Mouse (Mus musculus) heart, postnatal 25 days (tissue): ENCODE data around the gene Kras. TPM values are rescaled to one million over a fixed set of nuclear protein-coding genes. Genes with fewer than 3 reads are reported as not detected.
A peak's percentile ranks its signal among the peaks of the same experiment; 100 is the strongest.

ENCODE experiments used
- DNase-seq: peaks from one replicate; pipeline ENCODE4 v3.0.0; 2022; ENCODE audit warnings: low spot score
- intact Hi-C: fragments of 180-260 bp; cut with DNase I; formaldehyde crosslinking; loops from one replicate; pipeline ENCODE4 v1.15.1; 2025
- total RNA-seq, 2 experiments: library from RNA; stranded (reverse); gene quantifications; 2 replicates each; pipeline ENCODE4 v1.2.3; 2021

Gene Kras
- total RNA-seq, 2 experiments from 2014 or later, result 30.4 to 34.0 TPM

- intact Hi-C loops, result no loop called here
- no peak for DNase-seq
These were observed 51.9 kb downstream of the Kras start for GRCm38 (mm10) chr6:145197949-145198686.

GRCm38 (mm10) chr6:145193446-145193845, 56.6 kb downstream of the Kras start:
- intact Hi-C loops, result no loop called here
- no peak for DNase-seq

DNA sequence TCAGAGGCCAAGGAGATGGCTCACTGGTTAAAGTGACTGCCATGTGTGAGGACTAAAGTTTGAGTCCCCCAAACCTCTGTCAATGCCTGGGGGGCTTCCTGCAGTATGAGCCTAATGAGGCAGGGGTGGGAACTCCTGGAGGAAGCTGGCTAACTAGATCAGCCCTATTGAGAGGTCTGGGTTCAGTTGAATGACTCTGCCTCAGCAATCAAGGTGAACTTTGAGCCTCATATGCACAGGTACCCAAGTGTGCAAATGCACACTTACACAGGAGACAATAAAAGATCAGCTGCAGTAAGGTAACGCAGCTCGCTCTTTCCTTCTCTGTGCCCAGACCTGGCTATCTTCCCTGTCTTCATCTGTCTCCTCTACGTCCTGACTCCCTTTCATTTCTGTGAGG, 57.0 kb downstream of the Kras start:
- DNase-seq, result no peak
- intact Hi-C loops, result no loop called here

DNA sequence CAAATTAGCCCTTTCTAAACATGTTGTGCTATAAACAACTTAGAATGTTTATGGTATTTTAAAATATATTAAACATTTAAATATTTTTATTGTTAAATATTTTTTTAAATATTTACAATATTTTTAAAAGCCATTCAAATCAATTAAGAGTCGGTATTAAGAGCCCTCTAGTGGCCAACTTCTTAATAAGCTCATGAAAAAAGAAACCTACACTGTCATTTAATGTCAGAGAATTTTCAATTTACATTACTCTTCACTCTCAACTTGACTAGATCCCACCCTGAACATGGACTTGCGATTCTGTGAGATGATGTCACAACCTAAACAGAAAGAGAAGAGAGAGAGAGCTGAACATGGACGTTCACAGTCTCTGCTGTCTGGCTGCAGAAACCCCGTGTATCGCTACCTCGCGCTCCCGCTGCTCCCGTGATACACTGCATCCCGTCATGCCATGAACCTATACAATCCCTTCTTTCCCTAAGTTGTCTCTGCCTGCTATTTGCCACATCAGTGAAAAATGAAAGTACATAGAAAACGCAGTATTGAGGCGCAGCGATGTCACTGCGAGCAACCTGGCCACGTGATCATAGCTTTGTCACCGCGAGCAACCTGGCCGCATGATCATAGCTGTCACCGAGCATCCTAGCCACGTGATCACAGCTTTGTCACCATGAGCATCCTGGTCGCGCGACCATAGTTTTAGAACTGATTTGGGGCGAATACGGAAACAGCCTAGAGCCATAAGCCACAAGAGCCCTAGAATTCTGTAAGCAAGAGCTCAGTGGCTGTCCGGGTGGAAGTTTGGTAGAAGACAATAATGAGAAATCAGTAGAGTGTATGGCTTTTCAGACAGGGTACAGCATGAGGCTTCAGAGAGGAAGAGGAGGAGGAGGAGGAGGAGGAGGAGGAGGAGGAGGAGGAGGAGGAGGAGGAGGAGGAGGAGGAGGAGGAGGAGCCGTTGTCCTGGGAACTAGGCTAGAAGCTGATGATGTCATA, 62.6 kb downstream of the Kras start:
- intact Hi-C loops, result loop anchor here (1.0 kb wide), 1 partner anchor 99 kb away; no protein-coding TSS in a partner anchor
- no peak for DNase-seq

DNA sequence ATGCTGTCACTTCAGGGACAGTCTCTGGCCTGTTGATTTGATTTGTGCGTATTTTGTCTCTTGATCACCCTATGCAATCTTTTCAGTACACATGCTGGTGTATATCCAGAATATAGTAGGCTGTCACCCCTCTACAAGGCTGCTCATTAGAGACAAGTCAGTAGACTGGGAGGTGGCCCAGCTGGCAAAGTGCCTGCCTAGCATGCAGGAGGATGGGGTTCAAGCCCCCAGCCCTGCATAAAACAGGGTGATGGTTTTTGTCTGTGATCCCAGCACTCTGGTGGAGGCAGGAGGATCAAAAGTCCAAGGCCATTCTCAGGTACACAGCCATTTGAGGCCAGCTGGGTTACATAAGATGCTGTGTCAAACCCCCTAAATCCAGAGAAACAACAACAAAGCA, 63.9 kb downstream of the Kras start:
- no peak for DNase-seq
- intact Hi-C loops, result no loop called here

- peak; percentile 40 for DNase-seq
- intact Hi-C loops, result loop anchor here (2.0 kb wide), 1 partner anchor 161 kb away; no protein-coding TSS in a partner anchor
These were observed 68.0 kb downstream of the Kras start for GRCm38 (mm10) chr6:145182044-145182443.

- DNase-seq, result no peak
- intact Hi-C loops, result no loop called here
These were observed 70.4 kb downstream of the Kras start for GRCm38 (mm10) chr6:145179665-145180064.

DNA sequence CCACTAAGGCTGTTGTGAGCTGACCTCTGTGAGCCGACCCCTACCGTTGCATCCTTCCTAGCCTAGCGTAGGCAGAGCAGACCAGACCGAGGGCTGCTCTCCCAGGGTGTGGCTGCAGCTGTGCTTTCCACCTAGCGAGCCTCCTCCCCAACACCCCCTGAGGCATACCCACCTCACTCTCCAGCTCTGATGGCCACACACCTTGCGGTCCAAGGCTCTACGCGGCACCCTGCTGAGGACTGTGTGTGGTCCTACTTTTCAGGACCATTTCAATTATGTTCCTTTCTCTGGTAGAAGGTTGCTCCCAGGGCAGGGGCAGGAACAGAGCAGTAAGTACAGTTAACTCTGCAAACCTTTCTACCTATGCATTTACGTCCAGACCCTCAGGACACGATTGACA, 73.6 kb downstream of the Kras start:
- no peak for DNase-seq
- intact Hi-C loops, result no loop called here

DNA sequence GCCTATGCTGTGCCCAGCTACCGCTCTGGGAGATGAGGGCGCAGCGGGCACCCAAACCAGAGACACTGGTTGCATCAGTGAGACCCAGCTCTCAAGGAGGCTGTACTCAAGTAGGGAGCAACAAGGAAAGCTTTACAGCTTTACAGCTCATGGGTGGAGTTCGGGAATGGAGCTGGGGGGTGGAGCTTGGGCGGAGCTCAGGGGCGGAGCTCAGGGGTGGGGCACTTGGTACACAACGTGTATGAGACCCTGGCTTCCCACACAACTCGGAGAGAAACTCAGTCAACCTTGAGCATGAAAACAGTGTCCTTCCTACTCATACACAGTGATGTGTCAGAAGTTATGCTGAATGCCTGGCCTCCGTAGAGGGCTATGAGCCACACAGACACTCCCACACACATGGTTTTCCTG, 74.5 kb downstream of the Kras start:
- no peak for DNase-seq
- intact Hi-C loops, result no loop called here

- DNase-seq, result peak; percentile 74
These were observed 76.3 kb downstream of the Kras start for GRCm38 (mm10) chr6:145173781-145174191.

GRCm38 (mm10) chr6:145171892-145172606, 78.0 kb downstream of the Kras start:
- intact Hi-C loops, result loop anchor here (5.0 kb wide), 1 partner anchor 45 kb away; no protein-coding TSS in a partner anchor
- DNase-seq, result no peak

More at GRCm38 (mm10) chr6:145173781-145174191, 76.3 kb downstream of the Kras start:
- intact Hi-C loops, result loop anchor here (5.0 kb wide), 1 partner anchor 46 kb away; no protein-coding TSS in a partner anchor

Other genes with a start within 250 kb of the Kras start
- gene Bcat1, start 174.1 kb downstream of the Kras start, total RNA-seq, result 1 to 10 TPM; 1.5 to 1.6 TPM
- 1 to 10 TPM; 2.0 to 2.7 TPM for gene Lrmp, start 134.6 kb downstream of the Kras start, total RNA-seq
- gene Casc1, start 39.2 kb downstream of the Kras start, total RNA-seq, result 1 to 10 TPM in 1 of 2 experiments, under 1 TPM in 1; 0.91 to 1.0 TPM
- 100 to 1,000 TPM; 100 to 112 TPM for gene Etfrf1, start 39.1 kb downstream of the Kras start, total RNA-seq